Mouse (Mus musculus): ENCODE data around the gene Tlr5. TPM values are rescaled to one million over a fixed set of nuclear protein-coding genes. Genes with fewer than 3 reads are reported as not detected.

Tlr5 gene
- polyA plus RNA-seq, 1 experiment, result 1.9 TPM

DNA sequence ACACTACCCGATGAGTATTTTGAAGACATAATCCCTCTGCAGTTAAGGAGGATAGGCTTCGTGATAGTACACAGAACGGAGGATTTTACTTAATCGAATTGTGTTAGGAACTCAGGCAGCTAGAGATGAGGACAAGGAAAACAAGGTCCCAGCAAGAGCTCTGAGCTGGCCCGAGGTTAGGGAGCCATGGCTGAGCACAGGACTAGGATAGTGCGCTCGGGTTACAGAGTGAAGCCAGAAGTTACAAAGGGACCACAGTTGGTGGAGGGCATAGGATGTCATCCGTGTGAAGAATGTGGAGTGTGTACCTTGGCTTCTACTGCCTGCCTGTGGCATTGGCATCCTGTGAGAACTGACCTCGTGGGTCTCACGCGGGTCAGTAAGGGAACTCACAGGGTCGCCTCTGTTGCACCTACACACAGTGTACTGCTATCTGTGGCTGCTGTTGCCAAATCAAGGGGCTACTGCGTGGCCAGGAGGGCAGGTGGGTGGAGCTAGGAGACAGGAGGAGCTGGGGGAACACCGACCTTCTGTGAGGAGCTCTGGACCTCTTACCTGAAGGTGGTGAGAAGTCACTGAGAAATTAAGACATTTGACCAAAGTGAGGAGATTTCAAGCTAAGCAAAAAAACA, 29.0 kb downstream of the Tlr5 start:
- TF ChIP-seq POLR2A (IDR thresholded peaks at IDR 0.05; ENCODE audit: low read depth, low read length) (no peak), CTCF (IDR thresholded peaks at IDR 0.05; ENCODE audit: borderline replicate concordance, insufficient read depth, low read length) (no peak)
- no peak overlapping the region for H3K27ac ChIP-seq (ENCODE audit: insufficient read depth, low read length)
- no peaks in the 10 kb centered on the region for H3K4me1 ChIP-seq (ENCODE audit: control insufficient read depth, insufficient read depth, low read length)
- H3K4me3 ChIP-seq (ENCODE audit: insufficient read depth, low read length), result no peak overlapping the region

- TF ChIP-seq POLR2A (IDR thresholded peaks at IDR 0.05; ENCODE audit: low read depth, low read length) (no peak), CTCF (IDR thresholded peaks at IDR 0.05; ENCODE audit: borderline replicate concordance, insufficient read depth, low read length) (no peak)
- H3K4me1 ChIP-seq (ENCODE audit: control insufficient read depth, insufficient read depth, low read length), result no peaks in the 10 kb centered on the region
- H3K27ac ChIP-seq (ENCODE audit: insufficient read depth, low read length), result no peak overlapping the region
- H3K4me3 ChIP-seq (ENCODE audit: insufficient read depth, low read length), result no peak overlapping the region
These were observed 31.7 kb downstream of the Tlr5 start for GRCm38 (mm10) chr1:182986243-182986642.

DNA sequence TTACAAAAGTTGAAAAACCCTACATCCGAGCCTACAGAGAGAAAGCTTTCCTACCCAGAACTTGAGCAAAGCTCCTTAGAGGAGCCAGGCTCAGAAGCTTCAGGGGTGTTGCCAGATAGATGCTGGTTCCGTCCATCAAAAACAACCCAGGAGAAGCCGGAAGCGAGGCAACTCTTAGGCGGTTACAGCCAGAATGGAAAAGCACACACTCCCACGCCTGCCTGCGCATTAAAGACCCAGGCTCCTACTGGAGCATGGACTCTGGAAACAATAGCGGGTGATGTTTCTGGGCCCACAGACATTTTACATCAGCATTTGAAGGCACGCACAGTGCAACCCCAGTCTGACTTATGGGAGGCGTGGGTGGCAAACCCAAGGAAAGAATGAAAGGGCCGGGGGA, 32.2 kb downstream of the Tlr5 start:
- TF ChIP-seq POLR2A (IDR thresholded peaks at IDR 0.05; ENCODE audit: low read depth, low read length) (no peak), CTCF (IDR thresholded peaks at IDR 0.05; ENCODE audit: borderline replicate concordance, insufficient read depth, low read length) (no peak)
- no peak overlapping the region for H3K27ac ChIP-seq (ENCODE audit: insufficient read depth, low read length)

DNA sequence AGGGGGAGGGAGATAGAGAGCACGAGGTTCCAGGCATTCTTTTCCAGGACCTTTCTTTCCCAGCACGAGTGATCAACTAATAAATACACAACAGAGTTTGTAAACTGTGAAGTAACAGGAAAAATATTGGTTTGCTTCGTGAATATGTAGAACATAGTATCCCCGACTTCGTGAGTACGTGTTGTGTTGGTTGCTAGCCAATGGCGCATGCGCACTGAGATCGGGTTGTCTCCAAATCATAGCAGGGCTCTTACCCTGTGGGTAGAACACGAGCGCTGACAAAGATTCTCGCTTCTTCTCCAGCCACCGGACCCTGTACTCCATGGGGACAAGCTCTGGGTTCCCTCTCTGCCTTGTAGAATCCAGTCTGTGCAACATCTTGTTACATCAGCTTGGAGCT, 33.2 kb downstream of the Tlr5 start:
- TF ChIP-seq POLR2A (IDR thresholded peaks at IDR 0.05; ENCODE audit: low read depth, low read length) (no peak), CTCF (IDR thresholded peaks at IDR 0.05; ENCODE audit: borderline replicate concordance, insufficient read depth, low read length) (no peak)
- no peaks in the 10 kb centered on the region for H3K4me1 ChIP-seq (ENCODE audit: control insufficient read depth, insufficient read depth, low read length)
- no peak overlapping the region for H3K27ac ChIP-seq (ENCODE audit: insufficient read depth, low read length)
- no peak overlapping the region for H3K4me3 ChIP-seq (ENCODE audit: insufficient read depth, low read length)

More for the DNA sequence above, 32.2 kb downstream of the Tlr5 start:
- Histone ChIP-seq H3K4me1 (ENCODE audit: control insufficient read depth, insufficient read depth, low read length) (no peaks in the 10 kb centered on the region), H3K4me3 (ENCODE audit: insufficient read depth, low read length) (no peak overlapping the region)

- no peaks in the 10 kb centered on the region for H3K4me1 ChIP-seq (ENCODE audit: control insufficient read depth, insufficient read depth, low read length)
- no peak overlapping the region for H3K4me3 ChIP-seq (ENCODE audit: insufficient read depth, low read length)
- H3K27ac ChIP-seq (ENCODE audit: insufficient read depth, low read length), result no peak overlapping the region
- TF ChIP-seq CTCF (IDR thresholded peaks at IDR 0.05; ENCODE audit: borderline replicate concordance, insufficient read depth, low read length), result no peak
- TF ChIP-seq POLR2A (IDR thresholded peaks at IDR 0.05; ENCODE audit: low read depth, low read length), result no peak
These were observed 34.1 kb downstream of the Tlr5 start for GRCm38 (mm10) chr1:182988646-182989045.

GRCm38 (mm10) chr1:182990092-182990762, 35.6 kb downstream of the Tlr5 start:
- TF ChIP-seq POLR2A (IDR thresholded peaks at IDR 0.05; ENCODE audit: low read depth, low read length), result no peak
- TF ChIP-seq CTCF (IDR thresholded peaks at IDR 0.05; ENCODE audit: borderline replicate concordance, insufficient read depth, low read length), result no peak
- no peak overlapping the region for H3K27ac ChIP-seq (ENCODE audit: insufficient read depth, low read length)
- no peak overlapping the region for H3K4me3 ChIP-seq (ENCODE audit: insufficient read depth, low read length)
- no peaks in the 10 kb centered on the region for H3K4me1 ChIP-seq (ENCODE audit: control insufficient read depth, insufficient read depth, low read length)

DNA sequence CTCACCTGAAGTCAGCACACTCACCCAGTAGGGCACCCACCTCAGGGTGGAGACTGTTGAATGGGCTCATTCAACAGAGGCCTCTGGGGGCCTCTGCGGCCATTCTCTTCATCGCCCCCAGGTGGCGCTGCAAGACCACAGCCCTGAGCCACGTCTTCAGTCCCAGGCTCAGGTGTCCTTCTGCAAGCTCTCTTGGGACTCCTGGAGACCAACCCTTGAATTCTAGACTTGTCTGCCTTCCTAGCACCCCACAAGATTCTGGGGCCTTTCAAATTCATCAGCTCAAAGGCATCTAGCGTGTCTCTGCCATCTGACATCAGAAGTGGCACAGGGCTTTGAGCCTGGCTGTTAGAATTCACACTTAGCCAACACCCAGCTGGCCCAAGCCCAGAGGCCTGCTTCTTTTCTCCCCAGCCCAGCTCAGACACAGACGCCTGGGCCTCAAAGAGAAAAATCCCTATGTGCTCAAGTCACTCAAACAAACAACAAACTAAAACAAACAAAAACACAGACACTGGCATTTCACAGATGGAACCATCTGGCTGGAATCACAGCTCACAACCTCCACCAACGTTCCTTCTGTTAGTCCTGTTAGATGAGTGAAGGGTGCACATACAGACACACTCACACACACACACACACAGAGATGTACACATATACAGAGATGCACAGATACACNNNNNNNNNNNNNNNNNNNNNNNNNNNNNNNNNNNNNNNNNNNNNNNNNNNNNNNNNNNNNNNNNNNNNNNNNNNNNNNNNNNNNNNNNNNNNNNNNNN, 36.6 kb downstream of the Tlr5 start:
- Histone ChIP-seq H3K27ac (ENCODE audit: insufficient read depth, low read length) (no peak overlapping the region), H3K4me1 (ENCODE audit: control insufficient read depth, insufficient read depth, low read length) (no peaks in the 10 kb centered on the region), H3K4me3 (ENCODE audit: insufficient read depth, low read length) (no peak overlapping the region)
- TF ChIP-seq CTCF (IDR thresholded peaks at IDR 0.05; ENCODE audit: borderline replicate concordance, insufficient read depth, low read length), result peak; percentile 83
- TF ChIP-seq POLR2A (IDR thresholded peaks at IDR 0.05; ENCODE audit: low read depth, low read length), result no peak

Other genes with a start within 250 kb of the Tlr5 start
- gene Ccdc185, start 205.6 kb upstream of the Tlr5 start, polyA plus RNA-seq (2011; ENCODE audit: insufficient read length, low read depth, missing spikeins), result not detected in 2 replicates
- gene Susd4, start 190.9 kb upstream of the Tlr5 start, polyA plus RNA-seq (2011; ENCODE audit: insufficient read length, low read depth, missing spikeins), result 0.32 and 0.93 TPM in 2 replicates